Comparison of ENCODE assay signal across 8 mouse cellular contexts in genomic region chr17:51777813-51778212, GRCm38 (mm10). TPM values are rescaled to one million over a fixed set of nuclear protein-coding genes. Genes with fewer than 3 reads are reported as not detected.
DNase-seq lines count a peak whose midpoint lies in the region; ATAC-seq and TF ChIP-seq lines count a peak whose summit lies in the region.

No protein-coding gene starts in this region.

- TF ChIP-seq CTCF in left cerebral cortex, adult 2 months (IDR thresholded peaks at IDR 0.05), result peak; percentile 70

- H3K9me3 ChIP-seq in embryonic facial prominence, embryonic 11.5 days (replicated peaks; ENCODE audit: control insufficient read depth, low read length), result no peaks in the 10 kb centered on the region
- H3K9me3 ChIP-seq in embryonic facial prominence, embryonic 10.5 days, result no peaks in the 10 kb centered on the region

- H3K4me1 ChIP-seq in embryonic facial prominence, embryonic 11.5 days (ENCODE audit: control insufficient read depth, insufficient read depth, low read length), result no peaks in the 10 kb centered on the region
- H3K4me1 ChIP-seq in embryonic facial prominence, embryonic 10.5 days, result peaks cover 6% of the 10 kb centered on the region; the same call in 1 of the 2 replicates

- H3K4me2 ChIP-seq in embryonic facial prominence, embryonic 11.5 days (ENCODE audit: low read depth, low read length), result no peak overlapping the region

- intact Hi-C loops in left cerebral cortex, adult 2 months (cut with DNase I), result loop anchor here (5.0 to 10.0 kb wide), 2 partner anchors 373 to 666 kb away; no protein-coding TSS in a partner anchor
- intact Hi-C loops in left cerebral cortex, postnatal 10 days (cut with DNase I), result no loop called here
- intact Hi-C loops in gastrocnemius, postnatal 14 days (cut with DNase I; ENCODE audit: low total_unique reads), result no loop called here

- H3K36me3 ChIP-seq in embryonic facial prominence, embryonic 11.5 days (replicated peaks; ENCODE audit: control insufficient read depth, insufficient read depth, low read depth, low read length), result no peaks in the 10 kb centered on the region; the same call in none of the 2 replicates
- H3K36me3 ChIP-seq in embryonic facial prominence, embryonic 10.5 days (replicated peaks), result peaks cover 33% of the 10 kb centered on the region

- 81% methylated on average over 1 of the region's 1 CpGs for WGBS in embryonic facial prominence, embryonic 11.5 days
- WGBS in embryonic facial prominence, embryonic 10.5 days, result 82% methylated on average over 1 of the region's 1 CpGs

- H3K27me3 ChIP-seq in embryonic facial prominence, embryonic 11.5 days (ENCODE audit: control insufficient read depth, insufficient read depth, low read length), result no peaks in the 10 kb centered on the region
- no peaks in the 10 kb centered on the region for H3K27me3 ChIP-seq in embryonic facial prominence, embryonic 10.5 days (replicated peaks; ENCODE audit: low read depth, poor library complexity, severe bottlenecking)

- peak; percentile 68 for DNase-seq in embryonic facial prominence, embryonic 11.5 days (ENCODE audit: low spot score)
- DNase-seq in embryonic facial prominence, embryonic 10.5 days (ENCODE audit: low spot score), result no peak
- DNase-seq in left cerebral cortex, adult 2 months (ENCODE audit: extremely low spot score in 1 of 2, low spot score in 2 of 2), result no peak
- DNase-seq in left cerebral cortex, postnatal 10 days (ENCODE audit: extremely low spot score in 1 of 2, low spot score in 2 of 2), result no peak
- DNase-seq in MEL-GATA-1-ER (ENCODE audit: extremely low read depth, low read depth), result peak; percentile 12
- peak; percentile 4 to 43 for DNase-seq in kidney, postnatal 36 days
- DNase-seq in gastrocnemius, adult 18-20 months (ENCODE audit: low spot score), result no peak
- DNase-seq in gastrocnemius, postnatal 14 days, result no peak

- no peak overlapping the region for H3K27ac ChIP-seq in embryonic facial prominence, embryonic 11.5 days (replicated peaks; ENCODE audit: low read depth, low read length)
- H3K27ac ChIP-seq in embryonic facial prominence, embryonic 10.5 days (replicated peaks), result no peak overlapping the region
- no peak overlapping the region for H3K27ac ChIP-seq in left cerebral cortex, adult 2 months

- no peak overlapping the region for H3K4me3 ChIP-seq in embryonic facial prominence, embryonic 11.5 days (ENCODE audit: low read depth, low read length)
- no peak overlapping the region for H3K4me3 ChIP-seq in embryonic facial prominence, embryonic 10.5 days
- H3K4me3 ChIP-seq in left cerebral cortex, adult 2 months, result no peak overlapping the region

- no peak overlapping the region for H3K9ac ChIP-seq in embryonic facial prominence, embryonic 11.5 days (replicated peaks; ENCODE audit: low read length)

- ATAC-seq in embryonic facial prominence, embryonic 11.5 days (replicated peaks; ENCODE audit: insufficient number of reproducible peaks, low FRiP score, low TSS enrichment, low read depth), result no peak

RNA-seq across cellular contexts. Expression of gene Satb1, which starts 55.3 kb away (rescaled TPM):
- 17.3 and 18.1 TPM in 2 replicates for polyA plus RNA-seq in embryonic facial prominence, embryonic 11.5 days (2014; fragmentation: Nextera tagmentation; extraction: Ambion mirVana)
- polyA plus RNA-seq in embryonic facial prominence, embryonic 10.5 days (2016; fragmentation: Nextera tagmentation; extraction: Ambion mirVana), result 16.3 TPM in 2 replicates
- total RNA-seq in left cerebral cortex, adult 2 months (2021), result 100 to 1,000 TPM; 127 to 132 TPM
- 100 to 1,000 TPM; 144 to 153 TPM for total RNA-seq in left cerebral cortex, postnatal 10 days (2021)
- total RNA-seq in gastrocnemius, adult 18-20 months (2021), result 10 to 100 TPM; 80.1 to 80.2 TPM
- 10 to 100 TPM; 58.6 to 67.1 TPM for total RNA-seq in gastrocnemius, postnatal 14 days (2021)

Comparison
In these comparisons a context has a peak if more than half of its experiments do, and no peak if none do; other contexts are left out.
1. DNase-seq: peak in embryonic facial prominence, embryonic 11.5 days (single experiment), MEL-GATA-1-ER (single experiment) and kidney, postnatal 36 days (2 of 2); none in embryonic facial prominence, embryonic 10.5 days (single experiment), left cerebral cortex, adult 2 months (0 of 2), left cerebral cortex, postnatal 10 days (0 of 2), gastrocnemius, adult 18-20 months (single experiment) and gastrocnemius, postnatal 14 days (single experiment).